Mouse (Mus musculus) thymus, adult 2 months (tissue): ENCODE measurements at regions not wholly inside any gene's neighbourhood (a gene's known extent, or its start where the extent isn't known, plus 50 kb on each side); places are given as distances from the start of the nearest gene placed in this dataset.

Experiments used
- CTCF ChIP-seq: fragments of 200-500 bp; IDR thresholded peaks from 2 replicates; pipeline ENCODE4 v1.5.1; 2012; ENCODE audit warnings: mild to moderate bottlenecking, control low read depth, low read length, moderate library complexity, borderline replicate concordance; ENCODE audit not compliant: control insufficient read depth, poor library complexity, insufficient read depth; ENCODE audit errors: extremely low read depth
- POLR2A ChIP-seq: fragments of 200-500 bp; IDR thresholded peaks from 2 replicates; pipeline ENCODE4 v1.6.1; 2012; ENCODE audit warnings: mild to moderate bottlenecking, low read length, control low read depth, moderate library complexity; ENCODE audit not compliant: control insufficient read depth, poor library complexity, insufficient read depth; ENCODE audit errors: extremely low read depth

DNA sequence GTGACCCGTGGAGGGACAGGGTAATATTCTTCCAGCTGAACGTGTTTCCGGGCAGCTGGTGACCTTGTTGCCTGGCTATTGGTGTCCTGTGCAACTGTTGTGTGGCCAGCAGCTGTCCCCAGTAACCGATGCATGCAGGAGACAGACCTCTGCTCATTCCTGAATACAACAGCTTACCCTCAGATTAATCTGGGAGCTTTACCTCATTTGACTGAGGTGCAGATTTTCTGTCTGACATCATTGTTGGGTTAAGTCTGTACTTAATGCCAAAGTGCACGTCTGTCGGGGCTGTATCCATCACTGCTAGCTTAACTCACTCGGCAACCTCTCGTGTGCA lies 119.6 kb upstream of the Mpp6 start:
- TF ChIP-seq POLR2A (no peak), CTCF (no peak)
